Mouse (Mus musculus): Measurements from ENCODE around the gene Agap2. TPM values are rescaled to one million over a fixed set of nuclear protein-coding genes. Genes with fewer than 3 reads are reported as not detected.

Agap2 gene
- total RNA-seq, 4 experiments from 2014 or later = 657 to 727 (median 692) TPM

DNA sequence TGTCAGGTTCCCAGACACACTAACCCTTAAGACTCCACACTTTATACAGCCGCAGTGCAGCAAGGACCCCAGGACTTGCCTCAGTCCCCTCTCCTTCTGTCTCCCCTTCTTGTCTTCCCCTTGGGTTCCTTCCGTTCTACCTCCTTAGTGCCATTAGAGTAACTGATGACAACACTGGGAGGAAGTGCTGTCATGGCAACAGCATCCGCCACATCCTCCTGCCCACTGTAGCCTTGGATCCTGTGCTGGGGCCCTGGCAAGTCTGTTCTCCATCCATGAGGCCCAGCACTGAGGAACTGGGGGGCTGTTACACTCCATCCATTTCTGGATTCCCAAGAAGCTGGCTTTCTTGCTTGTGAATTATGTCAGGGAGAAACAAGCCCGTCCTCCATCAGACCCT, 998 bp downstream of the Agap2 start:
- DNase-seq (ENCODE audit: low spot score in 2 of 2) = no peak

DNA sequence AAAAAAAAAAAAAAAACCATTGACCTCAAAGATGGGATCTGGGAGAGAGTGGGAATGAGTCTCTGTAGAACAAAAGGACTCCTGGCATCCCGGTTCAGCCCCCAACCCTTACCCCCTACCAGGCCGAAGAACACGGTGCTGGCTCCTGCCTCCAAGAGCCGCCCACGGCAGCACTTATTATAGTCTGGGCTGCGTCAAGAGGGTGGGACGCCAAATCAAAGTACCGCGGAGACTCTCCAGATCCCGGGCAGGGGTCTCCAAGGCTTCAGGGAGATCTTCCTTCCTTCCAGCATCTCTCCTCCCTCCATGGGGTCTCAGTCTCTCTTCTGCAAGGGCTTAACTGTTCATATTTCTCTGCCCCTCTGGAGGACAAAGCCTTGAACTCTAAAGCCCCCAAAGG, 2.4 kb downstream of the Agap2 start:
- DNase-seq (ENCODE audit: low spot score in 2 of 2) = no peak

DNA sequence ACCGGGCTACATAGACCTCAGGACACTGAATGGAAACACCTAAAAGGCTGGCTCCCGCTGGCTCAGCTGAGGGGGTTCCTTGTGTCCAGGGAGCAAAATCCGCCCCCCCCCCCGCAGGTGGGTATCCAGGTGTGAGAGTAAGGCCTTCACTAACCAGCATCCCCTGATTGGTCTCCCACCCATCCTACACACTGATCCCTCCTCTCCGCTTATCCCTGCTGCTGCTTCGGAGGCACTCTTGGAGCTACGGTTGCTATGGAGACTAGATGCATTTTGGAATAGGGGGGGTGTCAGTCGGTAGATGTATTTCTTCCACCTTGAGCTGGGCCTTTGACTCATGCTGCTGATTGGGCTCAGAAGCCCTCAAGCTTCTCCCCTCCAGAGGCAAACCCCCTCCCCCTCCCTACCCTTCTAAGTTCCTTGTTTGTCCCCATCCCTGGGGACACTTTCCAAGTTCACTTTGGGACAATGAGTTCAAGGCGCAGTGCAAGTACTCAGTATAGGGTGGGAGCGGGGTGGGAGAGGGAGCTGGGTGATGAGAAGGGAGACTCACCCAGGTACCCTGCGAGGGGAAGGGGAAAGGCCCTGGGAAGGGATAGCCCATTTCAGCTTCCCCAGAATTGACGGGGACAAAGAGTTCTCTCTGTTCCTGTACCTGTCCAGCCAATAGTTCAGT, 3.1 kb downstream of the Agap2 start:
- no peak for DNase-seq (ENCODE audit: low spot score in 2 of 2)

DNA sequence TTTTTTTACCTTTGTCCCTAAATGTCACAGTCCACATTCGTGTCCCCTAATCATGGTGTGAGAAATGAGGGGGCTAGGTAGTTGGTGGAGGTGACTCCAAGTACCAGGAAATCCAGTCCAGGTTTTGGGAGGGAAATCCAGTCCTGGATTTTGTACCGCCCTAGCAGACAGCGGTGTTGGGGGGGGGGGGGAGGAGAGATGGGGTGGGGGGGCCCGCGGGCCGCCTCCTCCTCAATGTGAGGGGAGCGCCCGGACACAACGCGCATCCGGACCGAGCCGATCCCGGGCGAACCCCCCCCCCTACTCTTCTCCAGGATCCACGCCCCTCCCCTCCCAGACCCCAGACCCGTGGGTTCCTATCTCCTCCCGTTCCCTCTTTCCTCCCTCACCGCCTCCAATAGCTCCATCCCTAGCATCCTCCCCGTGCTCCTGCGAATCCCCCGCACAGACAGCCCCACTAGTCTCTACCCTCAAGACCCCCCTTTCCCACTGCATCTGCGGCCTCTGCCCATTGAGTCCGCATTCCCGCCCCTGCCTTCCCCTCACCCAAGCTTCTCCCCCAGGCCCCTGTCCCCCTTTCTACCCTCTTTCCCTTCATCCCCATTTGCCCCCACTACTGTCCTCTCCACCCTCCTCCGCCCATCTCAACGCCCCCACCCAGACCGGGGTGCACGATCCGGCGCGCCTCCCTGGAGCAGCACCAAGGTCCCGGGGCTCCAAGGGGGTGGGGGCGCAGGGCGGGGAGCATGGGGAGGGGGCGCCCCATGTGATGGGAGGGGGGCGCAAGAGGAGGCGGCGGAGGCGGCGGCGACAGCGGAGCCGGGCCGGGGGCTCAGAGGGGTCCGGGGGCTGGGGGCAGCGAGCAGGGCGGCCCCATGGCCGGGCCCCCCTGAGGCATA, 3.8 kb downstream of the Agap2 start:
- DNase-seq (ENCODE audit: low spot score in 2 of 2) = no peak

GRCm38 (mm10) chr10:127079665-127080391, 4.7 kb downstream of the Agap2 start:
- DNase-seq (ENCODE audit: low spot score in 2 of 2) = no peak

DNA sequence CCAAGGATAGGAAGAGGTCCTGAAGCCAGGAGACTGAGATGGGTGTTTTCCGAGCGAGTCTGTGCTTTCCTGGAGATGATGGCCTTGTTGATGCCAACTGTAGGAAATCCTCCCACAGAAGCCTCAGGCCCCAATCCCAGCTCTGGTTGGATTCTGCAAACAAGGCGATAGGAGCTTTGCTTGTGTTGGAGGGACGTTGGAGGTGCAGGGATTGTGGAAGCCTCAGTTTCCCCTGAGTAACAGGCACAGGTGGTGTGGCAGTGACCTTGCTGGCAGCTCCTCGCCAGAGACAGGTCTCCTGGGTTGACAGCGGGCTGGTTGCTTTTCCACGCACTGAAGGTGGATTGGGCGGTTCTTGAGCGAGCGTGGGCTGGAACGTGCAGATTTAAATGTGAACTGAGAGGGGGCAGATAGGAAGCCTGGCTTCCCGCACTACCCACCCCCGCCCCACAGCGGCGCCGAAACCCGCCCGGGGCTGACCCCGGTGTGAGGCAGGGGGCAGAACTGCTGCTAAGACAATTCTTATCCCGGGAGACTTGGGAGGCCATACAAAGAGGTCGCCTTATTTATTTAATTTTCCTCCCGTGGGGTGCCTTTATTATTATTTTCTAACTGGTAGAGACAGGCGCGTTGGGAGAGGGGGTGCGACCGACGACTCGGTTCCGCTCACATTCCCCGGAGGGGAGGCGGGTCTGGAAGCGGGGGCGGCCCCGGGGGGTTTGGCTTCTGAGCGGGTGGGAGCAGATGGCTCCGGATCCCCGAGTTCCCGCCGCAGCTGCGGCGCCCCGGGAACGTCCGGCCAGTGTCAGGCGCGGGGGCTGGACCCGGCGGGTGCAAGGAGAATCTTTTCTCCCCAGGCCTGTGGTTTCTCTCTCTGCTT, 6.1 kb downstream of the Agap2 start:
- DNase-seq (ENCODE audit: low spot score in 2 of 2) = no peak

DNA sequence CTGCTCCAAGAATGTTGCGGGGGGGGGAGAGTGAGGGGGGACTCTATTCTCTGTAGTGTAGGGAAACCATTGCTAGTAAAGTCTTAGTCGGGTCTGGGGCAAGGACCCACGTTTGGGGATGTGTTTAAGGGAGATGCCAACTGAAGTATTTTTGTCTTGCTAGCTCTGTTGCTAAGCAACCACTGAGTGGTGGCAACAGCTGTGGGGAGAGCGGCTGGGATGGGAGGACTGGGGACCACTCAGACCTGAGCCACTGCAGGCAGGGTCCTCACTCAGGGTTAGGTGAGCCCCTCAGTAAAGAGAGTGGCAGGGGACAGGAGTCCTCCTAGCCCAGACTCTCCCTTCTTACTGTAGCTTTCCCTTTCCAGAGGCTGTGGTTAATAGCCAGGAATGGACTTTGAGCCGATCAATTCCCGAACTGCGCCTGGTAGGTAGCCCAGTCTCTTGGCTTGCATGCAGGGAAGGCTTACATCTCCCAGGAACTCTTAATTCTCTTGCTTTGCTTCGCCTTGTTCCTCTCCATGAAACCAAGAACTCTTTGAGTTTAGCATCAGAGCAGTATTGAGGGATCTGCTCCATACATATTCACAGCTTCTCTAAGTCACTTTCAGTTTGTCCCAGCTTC, 7.0 kb downstream of the Agap2 start:
- DNase-seq (ENCODE audit: low spot score in 2 of 2) = no peak

DNA sequence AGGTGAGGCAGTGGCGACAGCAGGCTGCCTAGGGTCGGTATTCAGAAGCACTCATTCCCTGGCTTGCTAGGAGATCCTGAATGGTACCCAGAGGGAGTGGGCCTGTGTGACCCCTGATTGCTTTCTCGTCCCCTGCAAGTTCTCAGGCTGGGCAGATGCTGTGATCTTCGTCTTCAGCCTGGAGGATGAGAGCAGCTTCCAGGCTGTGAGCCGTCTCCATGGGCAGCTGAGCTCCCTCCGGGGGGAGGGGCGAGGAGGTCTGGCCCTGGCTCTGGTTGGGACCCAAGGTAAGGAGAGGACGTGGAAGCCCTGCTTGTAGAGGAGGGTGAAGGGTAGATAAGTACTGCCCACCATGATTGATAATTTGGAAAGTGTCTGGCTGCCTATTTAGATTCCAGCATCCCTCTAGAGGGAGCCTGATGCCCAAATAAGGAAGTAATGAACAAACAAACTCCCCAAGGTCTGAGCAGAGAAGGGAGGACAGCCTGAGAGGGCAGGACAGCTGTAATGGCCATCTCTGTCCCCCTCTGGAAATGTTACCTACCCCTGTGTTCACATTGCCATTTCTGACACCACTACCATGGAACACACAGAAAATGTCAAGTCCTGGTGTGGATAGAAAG, 8.3 kb downstream of the Agap2 start:
- DNase-seq (ENCODE audit: low spot score in 2 of 2) = no peak

DNA sequence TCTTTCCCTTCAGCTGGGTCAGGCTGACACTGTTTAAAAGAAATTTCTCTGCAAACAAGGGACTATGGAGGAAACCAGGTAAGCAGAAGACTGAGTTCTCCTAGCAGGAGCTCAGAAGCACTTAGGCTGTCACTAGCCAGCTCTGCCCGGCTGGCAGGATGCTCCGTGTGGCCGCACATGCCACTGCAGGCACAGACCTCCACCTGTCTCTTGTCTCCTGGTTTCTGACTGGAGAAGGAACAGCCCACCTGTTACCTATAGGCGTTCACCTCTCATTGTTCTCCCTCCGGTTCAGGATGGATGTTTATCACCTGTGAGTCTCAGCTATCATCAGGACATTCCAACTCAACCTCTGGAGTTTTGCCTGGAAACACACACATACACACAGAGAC, 8.8 kb downstream of the Agap2 start:
- no peak for DNase-seq (ENCODE audit: low spot score in 2 of 2)

DNA sequence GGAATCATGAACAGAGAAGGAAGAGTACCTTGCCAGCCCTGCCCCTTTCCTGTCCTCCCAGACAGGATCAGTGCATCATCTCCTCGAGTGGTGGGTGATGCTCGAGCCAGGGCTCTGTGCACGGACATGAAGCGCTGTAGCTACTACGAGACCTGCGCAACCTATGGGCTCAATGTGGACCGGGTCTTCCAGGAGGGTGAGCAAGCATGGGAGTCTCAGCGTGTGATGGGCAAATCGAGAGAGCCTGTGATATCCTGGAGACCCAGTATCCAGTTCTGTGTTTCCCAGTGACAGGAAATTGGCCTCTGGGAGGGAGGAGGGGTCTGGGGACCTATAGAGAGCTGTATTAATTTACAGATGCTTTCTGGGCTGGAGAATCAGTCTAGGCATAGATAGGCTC, 10.0 kb downstream of the Agap2 start:
- DNase-seq (ENCODE audit: low spot score in 2 of 2) = no peak

DNA sequence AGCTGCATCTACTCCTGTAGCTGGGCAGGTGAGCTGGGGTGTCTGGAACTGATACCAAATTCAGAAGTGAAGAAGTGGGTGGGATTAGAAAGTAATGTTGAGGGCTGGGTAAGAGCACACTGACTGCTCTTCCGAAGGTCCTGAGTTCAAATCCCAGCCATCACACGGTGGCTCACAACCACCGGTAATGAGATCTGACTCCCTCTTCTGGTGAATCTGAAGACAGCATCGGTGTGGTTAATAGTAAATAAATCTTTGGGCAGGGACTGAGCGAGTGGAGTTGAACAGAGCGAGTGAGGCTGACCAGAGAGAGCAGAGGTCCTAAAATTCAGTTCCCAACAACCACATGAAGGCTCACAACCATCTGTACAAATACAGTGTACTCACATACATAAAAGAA, 10.5 kb downstream of the Agap2 start:
- DNase-seq (ENCODE audit: low spot score in 2 of 2) = no peak

- no peak for DNase-seq (ENCODE audit: low spot score in 2 of 2)
Observed at GRCm38 (mm10) chr10:127090560-127091411, 15.7 kb downstream of the Agap2 start.

DNA sequence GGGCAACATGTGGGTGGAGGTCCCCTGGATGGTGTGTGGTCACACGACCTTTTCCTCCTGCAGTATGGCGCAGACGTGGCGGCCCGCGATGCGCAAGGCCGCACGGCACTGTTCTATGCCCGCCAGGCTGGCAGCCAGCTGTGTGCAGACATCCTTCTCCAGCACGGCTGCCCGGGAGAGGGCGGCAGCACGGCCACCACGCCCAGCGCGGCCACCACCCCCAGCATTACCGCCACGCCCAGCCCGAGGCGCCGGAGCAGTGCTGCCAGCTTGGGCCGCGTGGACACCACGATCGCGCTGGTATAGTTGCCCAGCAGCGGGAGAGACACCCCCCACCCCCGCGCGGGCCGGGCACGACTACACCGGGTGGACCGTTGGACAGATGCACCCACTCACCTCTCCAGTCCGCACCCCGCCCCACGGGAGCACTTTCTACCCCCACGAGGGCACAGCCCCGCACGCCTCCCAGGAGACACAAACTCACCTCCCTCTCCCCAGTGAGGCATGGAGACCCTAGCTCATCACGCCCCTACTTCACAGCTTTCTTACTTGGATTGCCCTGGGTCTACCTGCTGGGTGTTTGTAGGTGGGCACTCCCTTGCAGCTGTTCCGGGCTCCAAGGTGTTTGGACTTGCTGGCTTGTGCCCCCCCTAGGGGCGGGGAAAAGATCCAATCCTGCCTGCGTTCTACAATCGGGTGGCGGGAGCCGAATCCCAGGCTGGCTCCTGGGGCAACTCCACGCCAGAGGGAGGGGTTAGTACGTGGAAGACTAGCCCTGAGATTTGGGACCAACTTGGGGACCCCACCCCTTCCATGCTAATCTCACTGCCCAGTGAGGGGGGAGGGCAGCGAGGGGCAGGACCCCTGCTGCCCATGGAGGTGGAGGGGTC, 16.7 kb downstream of the Agap2 start:
- DNase-seq (ENCODE audit: low spot score in 2 of 2) = no peak

DNA sequence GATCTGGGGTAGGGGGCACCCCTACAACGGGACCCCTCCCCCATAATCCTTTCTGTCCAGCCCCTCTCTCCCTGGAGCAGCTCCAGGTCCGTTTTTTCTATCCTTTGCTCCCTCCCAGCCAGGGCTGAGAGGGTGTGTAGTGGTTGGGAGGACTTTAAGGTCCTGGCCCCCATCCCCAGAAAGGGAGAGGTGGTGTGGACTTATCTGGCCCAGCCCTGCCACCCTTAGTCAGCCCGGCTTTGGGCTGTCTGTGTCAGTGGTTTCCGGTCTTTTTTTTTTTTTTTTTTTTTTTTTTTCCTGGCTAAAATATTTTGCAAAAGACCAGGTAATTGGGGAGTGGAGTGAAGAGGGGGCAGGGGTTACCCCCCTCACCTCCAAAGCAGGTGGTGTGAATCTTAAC, 17.7 kb downstream of the Agap2 start:
- no peak for DNase-seq (ENCODE audit: low spot score in 2 of 2)

GRCm38 (mm10) chr10:127094382-127094802, 19.3 kb downstream of the Agap2 start:
- no peak for DNase-seq (ENCODE audit: low spot score in 2 of 2)

DNA sequence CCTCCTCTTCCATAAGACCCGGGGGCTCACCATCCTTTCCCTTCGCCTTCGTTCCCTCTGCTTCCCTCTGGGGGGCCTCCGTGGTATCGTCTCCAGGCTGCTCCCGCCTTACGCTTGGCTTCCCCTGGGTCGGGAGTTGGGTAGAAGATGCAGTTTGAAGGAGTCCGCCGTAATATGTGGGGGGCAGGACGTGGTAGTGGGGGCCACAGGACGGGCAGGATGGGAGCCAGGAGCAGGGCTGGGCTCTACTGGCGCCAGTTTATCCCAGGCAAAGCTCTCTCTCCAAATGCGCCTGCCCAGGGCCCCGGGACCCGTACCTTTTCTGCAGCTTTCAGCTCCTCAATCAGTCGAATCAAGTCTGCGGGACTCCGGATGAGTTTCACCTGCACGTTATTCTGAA, 23.4 kb downstream of the Agap2 start:
- DNase-seq (ENCODE audit: low spot score in 2 of 2) = no peak

GRCm38 (mm10) chr10:127099191-127099590, 24.1 kb downstream of the Agap2 start:
- no peak for DNase-seq (ENCODE audit: low spot score in 2 of 2)

- DNase-seq (ENCODE audit: low spot score in 2 of 2) = no peak
Observed at GRCm38 (mm10) chr10:127099868-127100267, 24.8 kb downstream of the Agap2 start.

Data from layer of hippocampus, adult 8-10 months (tissue).